Mouse (Mus musculus) myocyte (in vitro differentiated cells): ENCODE data around the gene Glrx5. TPM values are rescaled to one million over a fixed set of nuclear protein-coding genes. Genes with fewer than 3 reads are reported as not detected.

Experiments
- H3K27me3 ChIP-seq: one replicate; pipeline ENCODE4 v1.6.1; 2011; ENCODE audit not compliant: control insufficient read depth, insufficient read depth, insufficient read length
- H3K36me3 ChIP-seq: one replicate; pipeline ENCODE4 v1.6.1; 2011; ENCODE audit not compliant: control insufficient read depth, insufficient read depth
- H3K4me2 ChIP-seq: one replicate; pipeline ENCODE4 v1.6.1; 2011; ENCODE audit warnings: low read depth, control low read depth
- H3K4me3 ChIP-seq: one replicate; pipeline ENCODE4 v1.5.1; 2011; ENCODE audit warnings: mild to moderate bottlenecking, control low read depth, moderate library complexity
- H3K79me2 ChIP-seq: one replicate; pipeline ENCODE4 v1.6.1; 2011; ENCODE audit not compliant: control insufficient read depth, insufficient read depth
- H3ac ChIP-seq: one replicate; pipeline ENCODE4 v1.6.1; 2011; ENCODE audit not compliant: control insufficient read depth, insufficient read length
- CEBPB ChIP-seq: IDR thresholded peaks from 2 replicates; pipeline ENCODE4 v1.6.1; 2011; ENCODE audit warnings: mild to moderate bottlenecking, moderate library complexity; ENCODE audit not compliant: poor library complexity, insufficient read depth, severe bottlenecking
- E2F4 ChIP-seq: IDR thresholded peaks from one replicate; pipeline ENCODE4 v1.6.1; 2011; ENCODE audit warnings: mild to moderate bottlenecking, control low read depth, moderate library complexity; ENCODE audit not compliant: insufficient read depth
- MAX ChIP-seq: IDR thresholded peaks from one replicate; pipeline ENCODE4 v1.6.1; 2011; ENCODE audit warnings: low read depth, mild to moderate bottlenecking, control low read depth
- MYOD1 ChIP-seq, 3 experiments: IDR thresholded peaks; one replicate each; pipeline ENCODE4 v1.6.1; 2011; ENCODE audit warnings: control low read depth in 2 of 3, low read depth in 2 of 3, mild to moderate bottlenecking in 2 of 3, moderate library complexity in 1 of 3; ENCODE audit not compliant: insufficient read length in 2 of 3, control insufficient read depth in 1 of 3
- MYOG ChIP-seq, 3 experiments: IDR thresholded peaks; one replicate each; pipeline ENCODE4 v1.6.1; 2011; ENCODE audit warnings: control low read depth in 2 of 3, low read depth in 2 of 3, mild to moderate bottlenecking in 2 of 3; ENCODE audit not compliant: insufficient read length in 2 of 3, control insufficient read depth in 1 of 3, insufficient read depth in 1 of 3
- POLR2A ChIP-seq: IDR thresholded peaks from one replicate; pipeline ENCODE4 v1.6.1; 2011; ENCODE audit warnings: low read depth, mild to moderate bottlenecking, control low read depth, moderate library complexity; ENCODE audit not compliant: insufficient read length
- POLR2AphosphoS2 ChIP-seq: IDR thresholded peaks from one replicate; pipeline ENCODE4 v1.6.1; 2011; ENCODE audit warnings: low read depth, control low read depth; ENCODE audit not compliant: insufficient read length
- REST ChIP-seq: IDR thresholded peaks from one replicate; pipeline ENCODE4 v1.6.1; 2011; ENCODE audit warnings: mild to moderate bottlenecking, control low read depth, moderate library complexity; ENCODE audit not compliant: insufficient read depth, insufficient read length
- SRF ChIP-seq: IDR thresholded peaks from one replicate; pipeline ENCODE4 v1.6.1; 2011; ENCODE audit warnings: low read depth; ENCODE audit not compliant: control insufficient read depth, insufficient read length
- TCF12 ChIP-seq: IDR thresholded peaks from one replicate; pipeline ENCODE4 v1.6.1; 2011; ENCODE audit warnings: mild to moderate bottlenecking, control low read depth; ENCODE audit not compliant: poor library complexity, insufficient read depth, severe bottlenecking
- TCF3 ChIP-seq: IDR thresholded peaks from one replicate; pipeline ENCODE4 v1.6.1; 2011; ENCODE audit warnings: low read depth, control low read depth; ENCODE audit not compliant: insufficient read length
- USF1 ChIP-seq: IDR thresholded peaks from one replicate; pipeline ENCODE4 v1.6.1; 2011; ENCODE audit warnings: low read depth, mild to moderate bottlenecking, control low read depth, moderate library complexity
- polyA plus RNA-seq: library from polyadenylated mRNA; unstranded; fragments of >200 nt; fragmentation: generic; extraction: Trizol; gene quantifications from one replicate; pipeline ENCODE4 v1.2.1, GENCODE M21; 2012; ENCODE audit warnings: missing spikeins

Glrx5 gene
- polyA plus RNA-seq, 1 experiment, result 52.4 TPM

DNA sequence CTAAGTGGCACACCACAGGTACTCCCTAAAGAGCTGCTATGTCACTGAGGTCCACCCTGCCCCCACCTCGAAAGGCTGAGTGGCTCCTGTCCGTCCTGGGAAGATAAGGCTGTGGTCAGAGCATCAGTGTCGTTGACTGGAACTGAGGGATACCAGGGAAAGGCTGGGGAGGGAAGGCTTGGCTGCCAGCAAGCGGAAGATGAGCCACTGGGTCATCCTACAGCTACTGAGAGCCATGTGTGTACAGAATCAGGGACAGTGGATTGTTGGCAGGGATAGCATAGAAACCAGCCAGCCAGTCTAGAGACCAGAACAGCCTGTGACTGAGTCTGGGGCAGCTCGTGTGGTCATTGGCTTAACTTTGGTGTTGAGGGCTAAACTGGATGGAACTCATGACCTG lies 51.7 kb downstream of the Glrx5 start:
- Histone ChIP-seq H3K36me3 (no peaks in the 10 kb centered on the region), H3K4me2 (no peak overlapping the region), H3K27me3 (no peaks in the 10 kb centered on the region), H3K79me2 (no peaks in the 10 kb centered on the region), H3ac (no peak overlapping the region), H3K4me3 (no peak overlapping the region)
- TF ChIP-seq MYOG (IDR thresholded peaks at IDR 0.05; ENCODE audit: control insufficient read depth in 1 of 3, insufficient read depth in 1 of 3, insufficient read length in 2 of 3, low read depth in 2 of 3), result no peak
- TF ChIP-seq E2F4, result no peak
- TF ChIP-seq MYOD1 (IDR thresholded peaks at IDR 0.05; ENCODE audit: control insufficient read depth in 1 of 3, insufficient read length in 2 of 3, low read depth in 2 of 3), result no peak

DNA sequence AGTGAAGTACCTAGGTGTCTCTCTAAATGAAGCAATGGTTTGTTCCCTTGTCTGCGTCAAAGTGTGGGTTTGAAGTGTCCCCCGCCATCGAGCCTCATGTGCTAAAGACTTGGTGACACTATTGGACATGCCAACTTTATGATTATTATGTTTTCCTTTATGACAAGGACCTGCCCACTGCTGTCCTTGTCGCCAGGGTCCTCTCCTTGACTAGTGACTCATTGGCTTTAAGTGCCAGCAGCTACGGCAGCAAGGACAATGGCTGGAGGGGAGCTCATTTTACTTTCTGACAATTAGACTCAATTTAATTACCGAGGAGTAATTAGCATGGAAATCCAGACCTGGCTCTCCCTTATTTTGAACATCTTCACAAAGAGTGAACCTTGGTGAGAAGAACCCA lies 52.3 kb downstream of the Glrx5 start:
- H3K79me2 ChIP-seq, result no peaks in the 10 kb centered on the region
- no peak overlapping the region for H3K4me2 ChIP-seq
- no peak overlapping the region for H3ac ChIP-seq
- no peak overlapping the region for H3K4me3 ChIP-seq
- no peaks in the 10 kb centered on the region for H3K27me3 ChIP-seq
- no peaks in the 10 kb centered on the region for H3K36me3 ChIP-seq
- no peak for TF ChIP-seq CEBPB
- no peak for TF ChIP-seq SRF
- no peak for TF ChIP-seq TCF3
- TF ChIP-seq E2F4, result no peak
- TF ChIP-seq TCF12, result no peak
- TF ChIP-seq MYOG (IDR thresholded peaks at IDR 0.05; ENCODE audit: control insufficient read depth in 1 of 3, insufficient read depth in 1 of 3, insufficient read length in 2 of 3, low read depth in 2 of 3), result no peak
- no peak for TF ChIP-seq POLR2A
- no peak for TF ChIP-seq MAX
- TF ChIP-seq POLR2AphosphoS2, result no peak
- TF ChIP-seq MYOD1 (IDR thresholded peaks at IDR 0.05; ENCODE audit: control insufficient read depth in 1 of 3, insufficient read length in 2 of 3, low read depth in 2 of 3), result no peak
- TF ChIP-seq REST, result no peak
- no peak for TF ChIP-seq USF1

DNA sequence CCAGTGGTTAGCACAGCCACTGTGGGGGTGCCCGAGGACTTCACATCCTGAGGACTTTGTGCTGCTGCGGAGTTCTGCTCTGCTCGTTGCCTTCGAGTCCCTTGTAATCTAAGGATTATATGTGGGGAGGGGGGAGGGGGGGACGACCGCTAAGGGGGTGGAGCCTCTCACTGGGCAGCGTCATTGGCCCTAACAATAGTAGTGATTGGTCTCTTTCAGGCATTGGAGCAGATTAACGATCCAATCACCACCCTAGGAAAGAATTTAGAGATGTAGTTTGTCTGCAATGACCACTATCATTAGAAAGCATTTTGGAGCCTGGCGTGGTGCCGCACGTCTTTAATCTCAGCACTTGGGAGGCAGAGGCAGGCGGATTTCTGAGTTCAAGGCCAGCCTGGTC lies 52.8 kb downstream of the Glrx5 start:
- no peak overlapping the region for H3K4me3 ChIP-seq
- no peaks in the 10 kb centered on the region for H3K36me3 ChIP-seq
- no peaks in the 10 kb centered on the region for H3K79me2 ChIP-seq
- no peaks in the 10 kb centered on the region for H3K27me3 ChIP-seq
- TF ChIP-seq MYOD1 (IDR thresholded peaks at IDR 0.05; ENCODE audit: control insufficient read depth in 1 of 3, insufficient read length in 2 of 3, low read depth in 2 of 3), result no peak
- TF ChIP-seq E2F4, result no peak
- no peak for TF ChIP-seq SRF
- TF ChIP-seq USF1, result no peak
- no peak for TF ChIP-seq TCF12
- no peak for TF ChIP-seq POLR2AphosphoS2
- no peak for TF ChIP-seq POLR2A
- no peak for TF ChIP-seq CEBPB
- TF ChIP-seq MYOG (IDR thresholded peaks at IDR 0.05; ENCODE audit: control insufficient read depth in 1 of 3, insufficient read depth in 1 of 3, insufficient read length in 2 of 3, low read depth in 2 of 3), result no peak
- TF ChIP-seq MAX, result no peak
- TF ChIP-seq TCF3, result no peak
- TF ChIP-seq REST, result no peak
- H3ac ChIP-seq, result no peak overlapping the region
- H3K4me2 ChIP-seq, result no peak overlapping the region

DNA sequence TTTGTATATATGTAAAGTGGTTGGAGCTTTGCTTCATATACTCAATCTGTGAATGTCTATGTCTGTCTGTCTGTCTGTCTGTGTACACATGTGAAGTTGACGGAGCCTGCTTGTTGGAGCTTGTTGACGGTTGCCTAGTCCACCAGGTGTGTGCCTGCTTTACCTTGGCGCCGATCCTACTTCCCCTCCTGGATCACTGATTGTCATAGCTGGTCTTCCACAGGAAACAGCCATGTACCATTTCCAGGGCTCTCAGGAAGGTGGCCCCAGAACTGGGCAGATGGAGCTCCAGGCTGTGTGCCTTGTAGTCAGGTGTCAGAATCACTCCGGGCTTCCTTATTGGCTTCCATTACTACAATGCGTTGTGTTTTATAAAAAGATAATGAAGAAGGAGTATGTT lies 54.3 kb downstream of the Glrx5 start:
- no peak for TF ChIP-seq CEBPB
- no peak for TF ChIP-seq TCF3
- no peak for TF ChIP-seq MYOD1 (IDR thresholded peaks at IDR 0.05; ENCODE audit: control insufficient read depth in 1 of 3, insufficient read length in 2 of 3, low read depth in 2 of 3)
- no peak for TF ChIP-seq POLR2AphosphoS2
- no peak for TF ChIP-seq REST
- TF ChIP-seq MAX, result no peak
- TF ChIP-seq POLR2A, result no peak
- TF ChIP-seq E2F4, result no peak
- TF ChIP-seq SRF, result no peak
- no peak for TF ChIP-seq MYOG (IDR thresholded peaks at IDR 0.05; ENCODE audit: control insufficient read depth in 1 of 3, insufficient read depth in 1 of 3, insufficient read length in 2 of 3, low read depth in 2 of 3)
- TF ChIP-seq TCF12, result no peak
- no peak for TF ChIP-seq USF1
- Histone ChIP-seq H3K79me2 (no peaks in the 10 kb centered on the region), H3K36me3 (no peaks in the 10 kb centered on the region), H3ac (no peak overlapping the region), H3K4me3 (no peak overlapping the region), H3K27me3 (no peaks in the 10 kb centered on the region), H3K4me2 (no peak overlapping the region)

DNA sequence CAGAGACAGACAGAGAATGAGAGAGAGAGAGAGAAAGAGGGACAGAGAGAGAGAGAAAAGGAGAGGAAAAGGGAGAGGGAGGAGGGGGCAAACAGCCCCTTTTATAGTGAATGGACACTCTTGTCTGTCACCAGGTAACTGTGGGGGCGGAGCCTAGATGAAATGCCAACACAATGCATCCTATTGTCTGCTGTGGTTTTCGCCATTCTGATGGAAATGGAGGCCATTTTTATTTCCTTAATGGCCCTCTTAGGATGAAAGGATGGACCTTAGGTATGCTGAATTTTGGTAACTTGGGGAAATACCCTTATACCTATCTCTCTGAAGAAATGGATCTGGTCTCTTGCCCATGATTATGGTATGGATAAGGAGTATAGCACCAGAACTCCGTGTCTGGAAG lies 54.9 kb downstream of the Glrx5 start:
- H3K36me3 ChIP-seq, result no peaks in the 10 kb centered on the region
- no peak overlapping the region for H3K4me3 ChIP-seq
- H3K4me2 ChIP-seq, result no peak overlapping the region
- H3ac ChIP-seq, result no peak overlapping the region
- no peak for TF ChIP-seq MYOD1 (IDR thresholded peaks at IDR 0.05; ENCODE audit: control insufficient read depth in 1 of 3, insufficient read length in 2 of 3, low read depth in 2 of 3)
- no peak for TF ChIP-seq CEBPB
- TF ChIP-seq E2F4, result no peak
- no peak for TF ChIP-seq POLR2AphosphoS2
- TF ChIP-seq POLR2A, result no peak
- no peak for TF ChIP-seq TCF12
- no peak for TF ChIP-seq MAX
- no peak for TF ChIP-seq SRF
- TF ChIP-seq REST, result no peak
- no peak for TF ChIP-seq USF1
- no peak for TF ChIP-seq TCF3
- no peak for TF ChIP-seq MYOG (IDR thresholded peaks at IDR 0.05; ENCODE audit: control insufficient read depth in 1 of 3, insufficient read depth in 1 of 3, insufficient read length in 2 of 3, low read depth in 2 of 3)
- H3K79me2 ChIP-seq, result no peaks in the 10 kb centered on the region
- H3K27me3 ChIP-seq, result no peaks in the 10 kb centered on the region
